Mouse (Mus musculus) heart, adult 2 months (tissue): ENCODE results near the gene Vmn1r18.
"Not testable (repeated sequence)": the region's sequence is repeated elsewhere in the genome, so short reads cannot be mapped to it uniquely, and the experiment has no call there.

ENCODE experiments used
- CTCF ChIP-seq: fragments of 200-600 bp; IDR thresholded peaks from 2 replicates; pipeline ENCODE4 v1.8.1; 2022; ENCODE audit warnings: antibody characterized with exemption, mild to moderate bottlenecking, moderate library complexity
- POLR2A ChIP-seq: fragments of 200-500 bp; IDR thresholded peaks from 2 replicates; pipeline ENCODE4 v1.6.1; 2011; ENCODE audit warnings: mild to moderate bottlenecking, low read depth, low read length, control low read depth; ENCODE audit not compliant: insufficient read depth

DNA sequence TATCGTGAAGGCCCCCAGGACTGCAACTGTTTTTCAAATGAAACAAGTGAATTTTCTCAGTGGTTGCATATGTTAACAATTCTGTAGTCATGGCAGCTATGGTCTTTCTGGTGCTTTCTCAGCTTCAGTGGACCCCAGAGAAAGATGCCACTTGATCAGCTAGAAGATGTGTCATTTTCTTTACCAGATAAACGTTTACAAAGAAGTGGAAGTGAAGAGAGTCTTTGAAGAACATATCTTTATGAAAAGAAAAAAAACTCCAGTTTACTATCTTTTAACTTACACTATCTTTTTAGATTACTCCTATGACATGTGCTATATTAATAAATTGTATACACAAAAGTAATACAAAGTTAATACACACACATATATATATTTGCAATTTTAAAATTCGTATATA is 7.9 kb upstream of the Vmn1r18 start, which contains the start of gene Vmn1r19:
- not testable (repeated sequence) for TF ChIP-seq POLR2A, CTCF
